Mouse (Mus musculus): Measurements from ENCODE around the gene Etfbkmt.
"Not testable (repeated sequence)": the region's sequence is repeated elsewhere in the genome, so short reads cannot be mapped to it uniquely, and the experiment has no call there.

Gene Etfbkmt

GRCm38 (mm10) chr6:149139471-149139870 lies at the start of gene Etfbkmt:
Gene Etfbkmt, plus strand, starts transcription at chr6:149139849.
- DNase-seq (ENCODE audit: low read depth, low spot score) = no peak

- DNase-seq (ENCODE audit: low read depth, low spot score) = no peak
Measured at GRCm38 (mm10) chr6:149092406-149092805, 47.2 kb upstream of the Etfbkmt start.

DNA sequence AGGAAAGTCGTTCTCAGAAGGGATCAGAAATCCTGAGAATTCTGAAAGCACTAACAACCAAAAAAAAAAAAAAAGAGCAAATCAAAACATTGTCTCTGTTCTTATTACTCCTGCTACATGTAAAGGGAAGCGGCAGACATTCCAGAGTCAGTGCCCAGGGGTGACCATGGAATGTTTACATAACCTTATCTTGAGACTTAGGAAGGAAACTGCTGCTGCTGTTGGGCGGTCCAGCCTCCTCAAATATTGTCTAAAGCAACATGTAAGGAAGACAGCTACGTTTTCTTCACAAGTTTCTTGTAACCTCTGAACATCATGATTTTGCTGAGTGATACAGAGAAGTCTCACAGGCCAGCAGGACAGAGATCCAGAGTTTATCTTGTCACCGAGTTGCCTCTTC lies 46.2 kb upstream of the Etfbkmt start:
- no peak for DNase-seq (ENCODE audit: low read depth, low spot score)

GRCm38 (mm10) chr6:149094555-149094954 lies 45.1 kb upstream of the Etfbkmt start:
- no peak for DNase-seq (ENCODE audit: low read depth, low spot score)

DNA sequence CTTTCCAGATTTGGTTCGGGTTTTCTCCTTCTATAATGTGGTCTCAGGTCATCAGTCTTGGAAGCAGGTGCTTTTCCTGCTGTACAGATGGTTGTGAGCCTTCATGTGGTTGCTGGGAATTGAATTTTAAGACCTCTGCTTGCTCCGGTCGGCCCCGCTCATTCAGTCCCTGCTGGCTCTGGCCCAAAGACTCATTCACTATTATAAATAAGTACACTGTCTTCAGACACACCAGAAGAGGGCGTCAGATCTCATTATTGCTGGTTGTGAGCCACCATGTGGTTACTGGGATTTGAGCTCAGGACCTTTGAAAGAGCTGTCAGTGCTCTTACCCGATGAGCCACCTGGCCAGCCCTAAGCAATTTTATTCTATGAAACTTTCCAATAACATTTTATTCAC lies 44.3 kb upstream of the Etfbkmt start:
- DNase-seq (ENCODE audit: low read depth, low spot score) = no peak

DNA sequence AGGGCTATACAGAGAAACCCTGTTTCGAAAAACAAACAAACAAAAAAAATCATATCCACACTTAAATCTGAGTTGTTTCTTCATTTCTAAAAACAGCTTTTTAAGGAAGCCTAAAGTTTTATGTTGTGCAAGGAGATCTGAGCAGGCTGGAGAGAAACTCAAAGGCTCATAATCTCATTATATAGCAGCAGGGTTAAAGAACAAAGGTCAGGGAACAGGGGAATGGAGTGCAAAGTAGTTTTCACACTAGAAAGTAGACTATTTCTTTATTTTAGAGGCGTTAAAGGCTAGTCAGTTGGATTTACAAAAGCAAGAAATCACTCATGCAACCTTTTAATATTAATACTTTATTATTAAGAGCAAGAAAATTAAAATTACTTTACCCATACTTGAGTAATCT lies 43.4 kb upstream of the Etfbkmt start:
- no peak for DNase-seq (ENCODE audit: low read depth, low spot score)

DNA sequence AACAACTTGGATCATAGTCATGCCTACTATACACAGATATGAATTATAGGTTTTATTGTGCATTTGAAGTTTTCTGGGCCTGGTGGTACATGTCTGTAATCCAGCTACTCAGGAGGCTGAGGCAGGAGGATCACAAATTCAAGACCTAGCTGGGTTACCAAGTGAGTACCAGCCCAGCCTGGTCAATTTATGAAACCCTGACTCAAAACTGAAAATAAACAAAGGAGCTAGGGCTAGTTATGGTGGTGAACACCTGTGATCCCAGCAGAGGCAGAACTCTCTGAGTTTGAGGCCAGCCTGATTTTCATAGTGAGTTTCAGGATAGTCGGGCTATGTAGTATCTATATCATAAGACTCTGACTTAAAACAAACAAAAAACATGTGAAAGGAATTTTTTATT lies 42.4 kb upstream of the Etfbkmt start:
- no peak for DNase-seq (ENCODE audit: low read depth, low spot score)

DNA sequence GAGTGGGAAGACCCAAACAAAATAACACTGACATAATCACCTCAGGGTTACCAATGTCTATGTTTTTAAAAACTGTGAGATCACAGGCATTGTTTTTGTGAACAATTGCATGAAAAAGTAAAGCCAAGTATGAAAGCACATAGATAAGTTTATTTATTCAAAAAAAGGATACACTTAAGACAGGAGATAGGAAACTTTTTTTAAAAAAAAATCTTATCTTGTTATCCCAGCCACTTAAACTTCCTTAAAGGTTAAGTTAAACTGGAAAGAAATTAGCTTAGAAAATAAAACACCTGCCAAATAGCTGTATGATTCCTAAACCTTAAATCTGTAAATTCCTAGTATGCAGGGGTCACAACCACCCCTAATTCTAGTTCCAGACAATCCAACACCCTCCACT lies 40.7 kb upstream of the Etfbkmt start:
- no peak for DNase-seq (ENCODE audit: low read depth, low spot score)

DNA sequence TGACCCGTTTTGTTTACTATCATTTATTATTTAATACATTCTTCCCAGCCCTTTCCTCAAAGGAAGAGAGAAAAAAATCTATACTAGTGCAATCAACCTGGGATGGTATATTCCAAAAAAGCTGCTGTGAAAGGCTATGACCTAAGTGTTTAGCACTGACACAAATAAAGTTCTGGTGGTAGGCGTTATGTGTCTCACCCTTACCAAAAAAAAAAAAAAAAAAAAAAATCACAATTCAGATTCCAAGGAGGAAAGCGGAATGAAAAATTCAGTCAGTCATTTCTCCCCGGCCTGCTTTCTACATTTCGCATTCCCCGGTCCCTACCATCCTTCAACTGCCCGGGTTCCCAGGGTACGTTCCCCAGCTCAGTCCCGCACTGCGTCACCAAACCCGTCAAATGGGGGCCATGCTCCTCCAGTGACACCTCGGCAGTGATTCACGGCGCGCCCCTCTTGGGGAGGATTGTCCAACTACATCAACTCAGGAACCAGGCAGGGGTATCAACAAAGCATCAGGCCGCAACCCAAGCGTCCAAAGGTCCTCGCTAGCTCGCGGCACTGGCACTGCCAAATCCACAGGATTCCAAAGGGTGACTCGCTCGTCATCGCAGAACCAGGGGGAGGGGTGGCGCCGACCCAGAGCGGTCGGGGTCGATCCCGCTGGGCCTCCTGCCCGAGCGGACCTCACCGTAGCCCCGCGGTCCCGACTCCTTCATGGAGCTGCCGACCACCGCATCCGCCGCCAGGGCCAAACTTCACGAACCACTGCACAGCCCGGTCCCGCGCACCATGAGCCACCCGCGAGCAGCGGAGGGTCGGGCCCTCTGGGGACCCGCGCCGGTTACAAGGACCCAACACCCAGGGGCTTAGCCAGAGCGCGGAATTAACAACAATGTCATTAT lies 39.2 kb upstream of the Etfbkmt start:
- DNase-seq (ENCODE audit: low read depth, low spot score) = no peak

DNA sequence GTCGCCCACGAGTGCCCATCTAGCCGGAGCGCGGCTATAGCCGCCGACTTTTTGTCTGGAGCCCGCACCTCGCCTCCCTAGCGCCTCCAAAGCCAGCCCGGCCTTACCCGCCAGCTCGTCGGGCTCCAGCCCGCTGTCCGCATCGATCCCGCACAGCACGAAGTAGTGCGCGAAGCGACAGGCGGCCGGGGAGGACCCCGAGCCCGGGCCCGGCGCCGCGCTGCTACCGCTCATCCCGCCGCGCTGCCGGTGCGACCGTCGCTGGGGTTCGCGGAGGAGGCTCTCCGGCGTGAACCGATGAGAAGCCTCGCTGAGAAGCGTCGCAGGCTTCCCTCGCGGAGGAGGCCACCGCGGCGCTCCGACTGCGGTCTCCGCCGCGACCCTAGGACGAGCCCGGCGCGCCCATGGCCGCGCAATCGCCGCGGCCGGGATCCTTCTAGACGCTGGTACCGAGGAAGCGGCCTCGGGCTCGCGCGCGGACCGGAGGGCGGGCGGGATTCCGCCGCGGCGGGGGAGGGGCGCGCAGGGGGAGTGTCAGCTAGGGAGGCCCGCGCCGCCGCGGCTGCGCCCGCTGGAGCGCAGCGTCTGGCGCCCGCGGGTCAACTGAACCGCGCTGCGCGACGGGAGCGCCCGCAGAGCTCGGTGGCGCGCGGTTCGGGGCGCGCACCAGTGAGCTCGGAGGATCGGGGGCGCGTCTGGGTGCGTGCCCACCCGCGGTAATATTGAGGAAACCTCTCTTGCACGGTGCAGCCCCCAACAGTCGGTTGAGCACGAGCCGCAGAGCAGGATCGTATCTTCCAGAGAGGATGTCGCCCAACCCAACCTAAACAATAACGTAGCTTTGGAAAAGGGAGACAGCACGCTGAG lies 38.3 kb upstream of the Etfbkmt start, which contains the start of gene Dennd5b:
Dennd5b (minus strand) TSS at position 605 of the 867 bp plus-strand sequence.
- DNase-seq (ENCODE audit: low read depth, low spot score) = peak; percentile 9

GRCm38 (mm10) chr6:149101943-149102243 lies 37.8 kb upstream of the Etfbkmt start:
- DNase-seq (ENCODE audit: low read depth, low spot score) = peak; percentile 16

DNA sequence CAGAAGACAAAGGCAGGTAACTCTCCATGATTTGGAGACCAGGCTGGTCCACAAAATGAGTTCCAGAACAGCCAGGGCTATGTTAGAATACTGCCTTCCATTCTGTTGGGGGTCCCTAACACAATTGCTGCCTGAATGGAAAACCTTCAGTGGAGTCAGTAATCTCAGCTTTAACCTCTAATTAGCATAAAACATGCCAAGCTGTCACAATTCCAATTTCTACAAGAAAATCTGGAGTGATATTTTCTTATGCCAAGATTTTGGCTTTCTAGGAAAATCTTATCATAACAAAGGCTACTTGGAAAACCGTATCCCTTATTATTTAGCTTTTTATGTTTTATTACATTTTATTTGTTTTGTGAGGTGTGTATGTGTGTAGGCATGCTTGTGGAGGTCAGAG lies 36.2 kb upstream of the Etfbkmt start:
- no peak for DNase-seq (ENCODE audit: low read depth, low spot score)

DNA sequence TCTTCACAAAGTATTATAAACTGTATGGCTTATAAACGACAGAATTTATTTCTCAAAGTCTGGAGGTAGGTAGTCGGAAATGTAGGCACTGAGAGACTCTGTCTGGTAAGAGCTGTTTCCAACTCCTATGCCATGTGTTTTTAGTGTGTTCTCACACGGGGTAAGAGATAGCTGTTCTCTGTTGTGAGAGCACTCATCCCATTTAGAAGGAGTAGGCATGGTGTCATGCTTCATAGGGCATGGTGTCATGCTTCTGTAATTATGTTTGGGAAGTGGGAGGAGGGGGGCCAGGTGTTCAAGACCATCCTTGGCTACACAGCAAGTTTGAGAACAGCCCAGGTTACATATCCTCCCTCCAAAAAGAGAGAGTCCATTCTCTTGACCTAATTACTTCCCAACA lies 32.0 kb upstream of the Etfbkmt start:
- DNase-seq (ENCODE audit: low read depth, low spot score) = no peak

DNA sequence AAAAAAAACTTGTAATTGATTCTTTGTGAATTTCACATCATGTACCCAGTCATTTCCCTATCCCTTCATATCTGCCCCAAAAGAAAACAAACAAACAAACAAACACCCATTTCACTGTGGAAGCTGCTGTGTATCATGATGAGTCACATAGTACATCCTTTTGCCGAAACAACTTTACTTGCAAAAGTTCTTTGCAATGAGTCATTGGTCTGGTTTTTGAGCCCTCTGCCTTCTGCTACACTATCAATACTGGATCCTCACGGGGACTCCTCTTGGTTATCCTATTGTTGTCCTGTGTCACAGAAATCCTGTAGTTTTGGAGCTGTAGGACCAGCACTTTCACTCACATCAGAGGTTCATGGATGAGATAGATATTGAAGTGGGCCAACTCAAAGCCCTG lies 30.7 kb upstream of the Etfbkmt start:
- DNase-seq (ENCODE audit: low read depth, low spot score) = peak; percentile 66

GRCm38 (mm10) chr6:149116992-149117391 lies 22.7 kb upstream of the Etfbkmt start:
- no peak for DNase-seq (ENCODE audit: low read depth, low spot score)

- peak; percentile 74 for DNase-seq (ENCODE audit: low read depth, low spot score)
Measured at GRCm38 (mm10) chr6:149118935-149119334, 20.7 kb upstream of the Etfbkmt start.

GRCm38 (mm10) chr6:149119853-149120252 lies 19.8 kb upstream of the Etfbkmt start:
- DNase-seq (ENCODE audit: low read depth, low spot score) = peak; percentile 91

DNA sequence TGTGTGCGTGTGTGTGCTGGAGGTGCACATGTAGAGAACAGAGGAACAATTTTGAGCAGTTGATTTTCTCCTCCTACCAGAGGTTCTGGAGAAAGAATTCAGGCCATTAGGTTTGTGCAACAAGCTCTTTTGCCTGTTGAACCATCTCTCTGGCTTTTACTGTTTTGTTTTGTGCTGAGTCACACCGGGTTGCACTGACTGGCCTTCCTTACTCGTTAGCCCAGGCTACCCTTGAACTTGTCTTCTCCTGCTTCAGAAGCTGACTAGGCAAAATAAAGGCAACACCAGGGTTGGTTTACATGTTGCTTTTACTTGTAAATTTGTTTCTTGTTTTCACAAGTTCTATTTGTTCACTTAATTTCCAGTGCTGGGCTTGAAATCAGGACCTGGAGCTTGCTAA lies 16.6 kb upstream of the Etfbkmt start:
- no peak for DNase-seq (ENCODE audit: low read depth, low spot score)

DNA sequence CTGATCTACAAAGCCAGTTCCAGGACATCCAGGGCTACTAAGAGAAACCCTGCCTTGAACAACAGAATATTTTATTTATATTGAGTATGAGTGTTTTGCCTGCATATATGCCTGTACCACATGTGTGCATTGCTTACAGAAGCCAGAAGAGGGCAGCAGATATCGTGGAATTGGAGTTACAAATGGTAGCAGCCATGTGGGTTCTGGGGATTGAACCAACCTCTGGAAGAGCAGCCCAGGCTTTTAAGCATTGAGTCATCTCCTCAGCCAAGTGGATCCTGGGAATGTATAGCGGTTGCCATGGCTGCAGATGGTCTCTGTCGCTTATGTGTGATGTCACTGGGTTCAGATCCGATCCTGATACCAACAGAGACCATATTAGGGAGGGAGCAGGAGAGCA lies 13.0 kb upstream of the Etfbkmt start:
- peak; percentile 77 for DNase-seq (ENCODE audit: low read depth, low spot score)

DNA sequence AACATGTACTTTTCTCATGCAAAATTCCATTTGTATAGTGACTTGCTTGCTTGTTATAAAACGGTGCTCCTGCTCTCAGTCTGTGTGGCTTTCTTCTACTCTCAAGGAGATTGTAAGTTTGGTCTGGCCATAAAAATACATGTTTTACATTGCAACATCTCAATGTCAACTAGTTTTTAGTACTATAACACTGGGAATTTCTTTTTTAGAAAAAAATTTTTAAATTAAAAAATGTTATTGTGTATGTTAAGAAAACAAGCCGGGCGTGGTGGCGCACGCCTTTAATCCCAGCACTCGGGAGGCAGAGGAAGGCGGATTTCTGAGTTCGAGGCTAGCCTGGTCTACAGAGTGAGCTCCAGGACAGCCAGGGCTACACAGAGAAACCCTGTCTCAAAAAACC lies 9.8 kb upstream of the Etfbkmt start, which contains the start of gene Gm10203:
Gm10203 (plus strand) TSS at position 301 of the 400 bp plus-strand sequence.
- not testable (repeated sequence) for DNase-seq (ENCODE audit: low read depth, low spot score)

DNA sequence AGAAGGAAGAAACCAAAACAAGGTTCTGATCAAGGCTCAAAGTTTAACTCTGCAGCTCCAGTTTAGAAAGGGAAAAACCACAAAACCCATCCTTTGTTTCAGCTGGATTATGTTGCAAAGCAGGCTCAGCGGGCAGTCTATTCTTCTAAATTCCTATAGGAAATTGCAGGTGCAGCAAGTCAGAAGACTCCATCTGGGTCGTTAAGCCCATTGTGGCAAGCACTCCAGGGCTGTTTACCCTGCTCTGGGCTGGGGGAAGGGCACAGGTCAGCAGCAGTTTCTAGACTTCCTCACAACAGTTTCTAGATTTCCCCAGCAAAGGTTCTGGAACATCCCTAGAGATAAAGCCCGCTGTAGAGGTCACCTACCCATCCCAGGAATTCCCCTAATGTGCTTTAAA lies 8.5 kb upstream of the Etfbkmt start:
- no peak for DNase-seq (ENCODE audit: low read depth, low spot score)

DNA sequence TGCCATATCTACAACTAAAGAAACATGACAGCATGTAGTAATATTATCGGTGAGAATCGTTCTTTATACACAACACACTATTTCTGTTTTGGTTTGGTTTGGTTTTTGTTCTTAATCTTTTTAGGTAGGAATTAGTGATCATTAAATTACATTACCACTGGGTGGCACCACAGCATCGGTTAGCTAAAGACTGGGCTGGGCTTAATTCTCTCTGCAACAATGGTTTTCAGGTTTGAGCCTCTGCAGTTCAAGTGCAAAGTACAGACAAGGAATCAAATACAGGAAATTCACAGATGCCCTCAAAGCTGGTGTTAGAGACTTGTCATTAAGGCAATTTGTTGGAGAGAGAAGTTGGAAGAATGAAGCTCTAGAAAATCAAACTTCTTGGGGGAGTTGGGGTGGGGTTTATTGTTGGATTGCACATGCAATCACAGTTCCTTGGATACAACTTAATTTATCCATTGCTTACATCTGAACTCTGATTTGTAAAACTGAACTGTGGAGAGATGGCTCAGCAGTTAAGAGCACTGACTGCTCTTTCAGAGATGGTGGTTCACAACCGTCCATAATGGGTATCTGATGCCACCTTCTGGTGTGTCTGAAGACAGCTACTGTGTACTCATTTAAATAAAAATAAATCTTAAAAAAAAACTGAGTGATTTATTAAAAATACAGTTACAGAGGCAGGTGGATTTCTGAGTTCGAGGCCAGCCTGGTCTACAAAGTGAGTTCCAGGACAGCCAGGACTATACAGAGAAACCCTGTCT lies 7.2 kb upstream of the Etfbkmt start:
- DNase-seq (ENCODE audit: low read depth, low spot score) = peak; percentile 91

All from 3T3-L1 (cell line).